Mouse (Mus musculus) neural tube, embryonic 14.5 days (tissue): ENCODE measurements around the gene Zfp526. TPM values are rescaled to one million over a fixed set of nuclear protein-coding genes. Genes with fewer than 3 reads are reported as not detected.

Experiments used
- ATAC-seq: fragments of 200-750 bp; cut with Nextera tagmentation; 2 replicates; pipeline ENCODE4 v1.8.0; 2017; ENCODE audit warnings: low read depth, mild to moderate bottlenecking, moderate TSS enrichment, moderate library complexity
- H3K27ac ChIP-seq: fragments of 300-500 bp; sonication (generic); 2 replicates; pipeline ENCODE4 v1.5.1; 2014; ENCODE audit warnings: low read depth, mild to moderate bottlenecking, control low read depth, low read length, moderate library complexity, mixed read lengths
- H3K27me3 ChIP-seq: fragments of 300-500 bp; sonication (generic); 2 replicates; pipeline ENCODE4 v1.6.1; 2014; ENCODE audit warnings: low read length; ENCODE audit not compliant: control insufficient read depth, insufficient read depth
- H3K36me3 ChIP-seq: fragments of 300-500 bp; sonication (generic); 2 replicates; pipeline ENCODE4 v1.6.1; 2014; ENCODE audit warnings: low read length, mixed read lengths; ENCODE audit not compliant: control insufficient read depth, insufficient read depth
- H3K4me1 ChIP-seq: fragments of 300-500 bp; sonication (generic); 2 replicates; pipeline ENCODE4 v1.6.1; 2014; ENCODE audit warnings: low read length; ENCODE audit not compliant: control insufficient read depth, insufficient read depth
- H3K4me2 ChIP-seq: fragments of 300-500 bp; sonication (generic); 2 replicates; pipeline ENCODE4 v1.6.1; 2014; ENCODE audit warnings: mild to moderate bottlenecking, low read depth, low read length, control low read depth
- H3K4me3 ChIP-seq: fragments of 300-500 bp; sonication (generic); 2 replicates; pipeline ENCODE4 v1.5.1; 2014; ENCODE audit warnings: low read depth, low read length, control low read depth, mixed read lengths
- H3K9ac ChIP-seq: fragments of 300-500 bp; sonication (generic); replicated peaks from 2 replicates; pipeline ENCODE4 v1.6.1; 2014; ENCODE audit warnings: low read depth, mild to moderate bottlenecking, control low read depth, low read length, mixed read lengths
- H3K9me3 ChIP-seq: fragments of 300-500 bp; sonication (generic); 2 replicates; pipeline ENCODE4 v1.6.1; 2016; ENCODE audit warnings: low read length; ENCODE audit not compliant: control insufficient read depth
- WGBS: fragments of 180-500 bp; shearing (Covaris S2); extraction: QIAGEN DNeasy Blood & Tissue Kit; methylation state at CpG from one replicate; pipeline ENCODE4 v1.1.7; 2014; 5-methylcytosine and 5-hydroxymethylcytosine counted together
- polyA plus RNA-seq: library from polyadenylated mRNA; unstranded; fragments of >200 nt; fragmentation: Nextera tagmentation; extraction: Ambion mirVana; gene quantifications from 2 replicates; pipeline ENCODE4 v1.2.1, GENCODE M21; 2014

Zfp526 gene
- polyA plus RNA-seq, 1 experiment from 2014 or later = 2.8 TPM

GRCm38 (mm10) chr7:25181814-25182213 is 39.4 kb upstream of the Zfp526 start:
- no peak for ATAC-seq
- Histone ChIP-seq H3K4me3 (peak overlapping the region; percentile 9), H3K36me3 (no peaks in the 10 kb centered on the region), H3K27me3 (no peaks in the 10 kb centered on the region), H3K4me2 (peak overlapping the region; percentile 38), H3K9ac (peak overlapping the region; percentile 32; the same call in 1 of the 2 replicates), H3K9me3 (no peaks in the 10 kb centered on the region), H3K27ac (no peak overlapping the region), H3K4me1 (peaks cover 22% of the 10 kb centered on the region)
- WGBS = 3% methylated on average over 21 of the region's 21 CpGs

GRCm38 (mm10) chr7:25184091-25184490 is 37.1 kb upstream of the Zfp526 start:
- Histone ChIP-seq H3K9ac (no peak overlapping the region), H3K36me3 (no peaks in the 10 kb centered on the region), H3K4me2 (no peak overlapping the region), H3K27ac (no peak overlapping the region), H3K4me1 (peaks cover 17% of the 10 kb centered on the region), H3K4me3 (no peak overlapping the region), H3K27me3 (no peaks in the 10 kb centered on the region), H3K9me3 (no peaks in the 10 kb centered on the region)
- WGBS = 77% methylated on average over 6 of the region's 6 CpGs
- ATAC-seq = no peak

- H3K27me3 ChIP-seq = no peaks in the 10 kb centered on the region
- 23% methylated on average over 21 of the region's 21 CpGs for WGBS
- no peaks in the 10 kb centered on the region for H3K4me1 ChIP-seq
- no peaks in the 10 kb centered on the region for H3K36me3 ChIP-seq
- ATAC-seq = peak; percentile 81
- H3K9ac ChIP-seq = no peak overlapping the region
- H3K4me2 ChIP-seq = no peak overlapping the region
- H3K9me3 ChIP-seq = no peaks in the 10 kb centered on the region
- H3K27ac ChIP-seq = no peak overlapping the region
- H3K4me3 ChIP-seq = no peak overlapping the region
Measured at GRCm38 (mm10) chr7:25187662-25188650, 33.3 kb upstream of the Zfp526 start.

GRCm38 (mm10) chr7:25190806-25191205 is 30.4 kb upstream of the Zfp526 start:
- ATAC-seq = no peak
- Histone ChIP-seq H3K9me3 (no peaks in the 10 kb centered on the region), H3K27me3 (no peaks in the 10 kb centered on the region), H3K27ac (no peak overlapping the region), H3K4me2 (no peak overlapping the region), H3K9ac (no peak overlapping the region), H3K4me3 (no peak overlapping the region), H3K4me1 (no peaks in the 10 kb centered on the region), H3K36me3 (no peaks in the 10 kb centered on the region)
- 85% methylated on average over 11 of the region's 11 CpGs for WGBS

- WGBS = 76% methylated on average over 8 of the region's 8 CpGs
- H3K4me3 ChIP-seq = no peak overlapping the region
- no peak overlapping the region for H3K9ac ChIP-seq
- no peaks in the 10 kb centered on the region for H3K4me1 ChIP-seq
- no peak overlapping the region for H3K4me2 ChIP-seq
- H3K27me3 ChIP-seq = no peaks in the 10 kb centered on the region
- H3K36me3 ChIP-seq = no peaks in the 10 kb centered on the region
- H3K9me3 ChIP-seq = no peaks in the 10 kb centered on the region
- no peak overlapping the region for H3K27ac ChIP-seq
- ATAC-seq = no peak
Measured at GRCm38 (mm10) chr7:25192110-25192509, 29.1 kb upstream of the Zfp526 start.

GRCm38 (mm10) chr7:25195148-25195547 is 26.1 kb upstream of the Zfp526 start:
- no peak for ATAC-seq
- H3K36me3 ChIP-seq = no peaks in the 10 kb centered on the region
- H3K27ac ChIP-seq = no peak overlapping the region
- H3K4me3 ChIP-seq = no peak overlapping the region
- no peaks in the 10 kb centered on the region for H3K4me1 ChIP-seq
- H3K4me2 ChIP-seq = no peak overlapping the region
- H3K9ac ChIP-seq = no peak overlapping the region
- WGBS = 79% methylated on average over 3 of the region's 3 CpGs
- no peaks in the 10 kb centered on the region for H3K27me3 ChIP-seq
- no peaks in the 10 kb centered on the region for H3K9me3 ChIP-seq

- ATAC-seq = no peak
- 89% methylated on average over 9 of the region's 9 CpGs for WGBS
Measured at GRCm38 (mm10) chr7:25196107-25196506, 25.1 kb upstream of the Zfp526 start.

GRCm38 (mm10) chr7:25197384-25198018 is 23.7 kb upstream of the Zfp526 start:
- Histone ChIP-seq H3K4me2 (no peak overlapping the region), H3K9ac (no peak overlapping the region), H3K4me3 (no peak overlapping the region), H3K36me3 (peaks cover 3% of the 10 kb centered on the region; the same call in 1 of the 2 replicates), H3K9me3 (no peaks in the 10 kb centered on the region), H3K4me1 (no peaks in the 10 kb centered on the region), H3K27me3 (no peaks in the 10 kb centered on the region), H3K27ac (no peak overlapping the region)
- 68% methylated on average over 10 of the region's 10 CpGs for WGBS
- no peak for ATAC-seq

More at GRCm38 (mm10) chr7:25196107-25196506, 25.1 kb upstream of the Zfp526 start:
- Histone ChIP-seq H3K9me3 (no peaks in the 10 kb centered on the region), H3K27me3 (no peaks in the 10 kb centered on the region), H3K36me3 (no peaks in the 10 kb centered on the region), H3K9ac (no peak overlapping the region), H3K4me2 (no peak overlapping the region), H3K4me1 (no peaks in the 10 kb centered on the region), H3K4me3 (no peak overlapping the region), H3K27ac (no peak overlapping the region)

- no peak overlapping the region for H3K4me2 ChIP-seq
- ATAC-seq = no peak
- no peaks in the 10 kb centered on the region for H3K27me3 ChIP-seq
- no peak overlapping the region for H3K9ac ChIP-seq
- H3K36me3 ChIP-seq = peaks cover 22% of the 10 kb centered on the region
- no peak overlapping the region for H3K27ac ChIP-seq
- WGBS = 90% methylated on average over 20 of the region's 20 CpGs
- no peak overlapping the region for H3K4me3 ChIP-seq
- H3K4me1 ChIP-seq = no peaks in the 10 kb centered on the region
- H3K9me3 ChIP-seq = no peaks in the 10 kb centered on the region
Measured at GRCm38 (mm10) chr7:25203624-25204023, 17.6 kb upstream of the Zfp526 start.
